Mouse (Mus musculus): ENCODE measurements around the gene Isy1. TPM values are rescaled to one million over a fixed set of nuclear protein-coding genes. Genes with fewer than 3 reads are reported as not detected.

Gene Isy1
- polyA plus RNA-seq (2011; ENCODE audit: insufficient read depth, insufficient read length, low replicate concordance, missing spikeins), result 21.9 and 34.4 TPM in 2 replicates

- Histone ChIP-seq H3K4me3 (replicated peaks; ENCODE audit: control insufficient read depth, low read depth, low read length) (peak within 1 kb of the TSS; percentile 68), H3K27ac (ENCODE audit: control insufficient read depth, insufficient read depth, low read depth, low read length, poor library complexity) (peak within 1 kb of the TSS; percentile 87), H3K4me1 (ENCODE audit: control insufficient read depth, insufficient read depth, low read length) (no peaks in the 10 kb centered on the region)
- peak; percentile 78; the same call in 1 of the 2 replicates for TF ChIP-seq POLR2A (IDR thresholded peaks at IDR 0.05; ENCODE audit: borderline replicate concordance, control insufficient read depth, low read depth, low read length)
- TF ChIP-seq CTCF (IDR thresholded peaks at IDR 0.05; ENCODE audit: control insufficient read depth, insufficient read depth, low read length), result peak; percentile 24; the same call in 1 of the 2 replicates
- WGBS, result under 1% methylated on average over 46 of the region's 46 CpGs
These were observed at the start of gene Isy1 for GRCm38 (mm10) chr6:87838551-87839197. Isy1 (minus strand) TSS chr6:87838798.

DNA sequence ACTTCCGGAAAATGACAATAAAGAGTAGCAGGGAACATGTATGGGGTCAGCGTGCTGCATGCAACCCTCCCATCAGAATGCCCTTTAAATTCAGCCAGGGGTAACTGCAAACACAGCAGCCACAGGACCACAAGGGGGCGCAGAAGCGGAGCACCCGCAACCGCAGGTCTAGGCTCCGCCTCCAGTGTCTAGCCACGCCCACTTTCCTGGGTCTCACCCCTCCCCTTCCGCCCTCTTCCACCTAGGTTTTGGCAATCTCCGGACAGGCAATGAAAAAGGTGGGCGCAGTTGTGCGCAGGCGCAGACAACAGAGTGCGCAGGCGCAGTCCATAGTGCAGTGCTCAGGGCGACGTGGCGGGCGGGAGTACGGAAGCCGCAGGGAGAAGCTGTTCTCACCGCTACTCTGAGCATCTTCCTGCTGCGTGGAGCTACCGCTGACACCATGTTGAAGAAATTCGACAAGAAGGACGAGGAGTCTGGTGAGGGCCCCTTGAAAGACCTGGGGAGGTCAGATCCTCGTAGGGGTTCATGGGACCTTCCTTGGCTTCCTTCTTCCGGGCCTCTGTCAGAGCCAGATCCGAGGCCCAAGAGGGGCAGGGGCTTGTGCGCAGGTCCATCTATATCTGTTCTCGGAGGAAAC lies 49.1 kb upstream of the Isy1 start, which contains the start of gene Copg1:
Gene Copg1, plus strand, starts transcription at position 221 of the 640 bp plus-strand sequence.
- Histone ChIP-seq H3K27ac (ENCODE audit: control insufficient read depth, insufficient read depth, low read depth, low read length, poor library complexity) (peak within 1 kb of the TSS; percentile 57), H3K4me3 (replicated peaks; ENCODE audit: control insufficient read depth, low read depth, low read length) (peak within 1 kb of the TSS; percentile 99), H3K4me1 (ENCODE audit: control insufficient read depth, insufficient read depth, low read length) (no peaks in the 10 kb centered on the region)
- WGBS, result under 1% methylated on average over 31 of the region's 31 CpGs
- peak; percentile 95 for TF ChIP-seq POLR2A (IDR thresholded peaks at IDR 0.05; ENCODE audit: borderline replicate concordance, control insufficient read depth, low read depth, low read length)
- peak; percentile 90 for TF ChIP-seq CTCF (IDR thresholded peaks at IDR 0.05; ENCODE audit: control insufficient read depth, insufficient read depth, low read length)

GRCm38 (mm10) chr6:87886721-87887120 lies 48.1 kb upstream of the Isy1 start:
- Histone ChIP-seq H3K27ac (ENCODE audit: control insufficient read depth, insufficient read depth, low read depth, low read length, poor library complexity) (no peak overlapping the region), H3K4me1 (ENCODE audit: control insufficient read depth, insufficient read depth, low read length) (no peaks in the 10 kb centered on the region)
- 93% methylated on average over 1 of the region's 1 CpGs for WGBS

GRCm38 (mm10) chr6:87882816-87883215 lies 44.2 kb upstream of the Isy1 start:
- WGBS, result 36% methylated on average over 4 of the region's 4 CpGs

More at GRCm38 (mm10) chr6:87886721-87887120, 48.1 kb upstream of the Isy1 start:
- TF ChIP-seq POLR2A (IDR thresholded peaks at IDR 0.05; ENCODE audit: borderline replicate concordance, control insufficient read depth, low read depth, low read length) (no peak), CTCF (IDR thresholded peaks at IDR 0.05; ENCODE audit: control insufficient read depth, insufficient read depth, low read length) (no peak)
- H3K4me3 ChIP-seq (replicated peaks; ENCODE audit: control insufficient read depth, low read depth, low read length), result no peak overlapping the region

DNA sequence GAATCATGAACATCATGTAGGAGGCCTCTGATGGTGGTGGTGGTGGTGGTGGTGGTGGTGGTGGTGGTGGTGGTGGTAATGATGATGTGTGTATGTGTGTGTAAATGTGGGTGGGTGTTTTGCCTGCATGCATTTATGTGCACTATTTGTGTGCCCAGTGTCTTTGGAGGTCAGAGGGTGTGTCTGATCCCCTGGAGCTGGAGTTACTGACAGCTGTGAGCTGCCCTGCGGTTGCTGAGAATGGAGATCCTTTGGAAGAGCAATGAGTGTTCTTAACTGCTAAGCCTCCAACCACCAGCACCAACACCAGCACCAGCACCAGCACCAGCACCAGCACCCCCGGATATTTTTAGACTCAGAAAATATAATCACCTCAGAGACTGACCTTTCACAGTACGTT lies 43.6 kb upstream of the Isy1 start:
- no peak overlapping the region for H3K4me3 ChIP-seq (replicated peaks; ENCODE audit: control insufficient read depth, low read depth, low read length)
- H3K4me1 ChIP-seq (ENCODE audit: control insufficient read depth, insufficient read depth, low read length), result no peaks in the 10 kb centered on the region
- TF ChIP-seq POLR2A (IDR thresholded peaks at IDR 0.05; ENCODE audit: borderline replicate concordance, control insufficient read depth, low read depth, low read length) (no peak), CTCF (IDR thresholded peaks at IDR 0.05; ENCODE audit: control insufficient read depth, insufficient read depth, low read length) (no peak)
- WGBS, result 77% methylated on average over 3 of the region's 3 CpGs
- H3K27ac ChIP-seq (ENCODE audit: control insufficient read depth, insufficient read depth, low read depth, low read length, poor library complexity), result no peak overlapping the region

More at GRCm38 (mm10) chr6:87882816-87883215, 44.2 kb upstream of the Isy1 start:
- H3K4me1 ChIP-seq (ENCODE audit: control insufficient read depth, insufficient read depth, low read length), result no peaks in the 10 kb centered on the region
- no peak overlapping the region for H3K27ac ChIP-seq (ENCODE audit: control insufficient read depth, insufficient read depth, low read depth, low read length, poor library complexity)
- H3K4me3 ChIP-seq (replicated peaks; ENCODE audit: control insufficient read depth, low read depth, low read length), result no peak overlapping the region
- no peak for TF ChIP-seq CTCF (IDR thresholded peaks at IDR 0.05; ENCODE audit: control insufficient read depth, insufficient read depth, low read length)
- no peak for TF ChIP-seq POLR2A (IDR thresholded peaks at IDR 0.05; ENCODE audit: borderline replicate concordance, control insufficient read depth, low read depth, low read length)

DNA sequence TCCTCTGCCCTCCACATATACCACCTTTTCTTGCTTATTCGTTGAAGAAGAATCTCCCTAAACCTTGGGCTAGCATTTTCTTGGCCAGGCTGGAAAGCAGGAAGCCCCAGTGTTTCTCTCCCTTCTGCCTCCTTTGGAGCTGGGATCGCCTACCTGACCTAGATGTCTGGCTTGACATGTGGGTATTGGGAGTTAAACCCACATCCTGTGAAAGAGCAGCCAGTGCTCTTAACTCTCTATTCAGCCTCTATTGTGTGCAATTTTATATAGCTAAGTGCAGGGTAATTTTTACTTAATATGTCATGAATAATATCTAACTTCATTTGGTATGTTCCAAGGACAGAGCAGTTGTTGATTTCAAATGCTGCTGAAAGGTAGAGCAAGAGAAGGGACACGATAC lies 41.0 kb upstream of the Isy1 start:
- no peak overlapping the region for H3K4me3 ChIP-seq (replicated peaks; ENCODE audit: control insufficient read depth, low read depth, low read length)
- 47% methylated on average over 3 of the region's 3 CpGs for WGBS
- peaks cover 4% of the 10 kb centered on the region for H3K4me1 ChIP-seq (ENCODE audit: control insufficient read depth, insufficient read depth, low read length)
- TF ChIP-seq POLR2A (IDR thresholded peaks at IDR 0.05; ENCODE audit: borderline replicate concordance, control insufficient read depth, low read depth, low read length) (no peak), CTCF (IDR thresholded peaks at IDR 0.05; ENCODE audit: control insufficient read depth, insufficient read depth, low read length) (no peak)
- no peak overlapping the region for H3K27ac ChIP-seq (ENCODE audit: control insufficient read depth, insufficient read depth, low read depth, low read length, poor library complexity)

DNA sequence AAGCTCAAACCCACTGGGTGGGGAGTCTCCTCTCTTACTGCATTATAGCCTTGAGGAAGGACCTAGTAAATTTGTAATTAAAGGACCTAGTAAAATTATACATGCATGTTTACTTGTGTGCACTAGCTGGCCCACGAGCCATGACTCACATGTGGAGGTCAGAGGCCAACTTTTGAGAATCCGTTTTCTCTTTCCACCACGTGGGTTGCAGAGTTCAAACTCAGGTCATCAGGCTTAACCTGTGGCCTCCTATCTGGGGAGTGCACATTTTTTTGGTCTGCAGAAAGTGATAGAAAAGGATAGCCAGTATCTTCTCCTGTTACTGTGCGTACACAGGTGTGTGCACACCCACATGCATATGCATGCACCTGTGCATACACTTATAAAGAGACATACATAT lies 40.4 kb upstream of the Isy1 start:
- H3K27ac ChIP-seq (ENCODE audit: control insufficient read depth, insufficient read depth, low read depth, low read length, poor library complexity), result no peak overlapping the region
- H3K4me1 ChIP-seq (ENCODE audit: control insufficient read depth, insufficient read depth, low read length), result peaks cover 4% of the 10 kb centered on the region
- TF ChIP-seq CTCF (IDR thresholded peaks at IDR 0.05; ENCODE audit: control insufficient read depth, insufficient read depth, low read length), result no peak
- no peak for TF ChIP-seq POLR2A (IDR thresholded peaks at IDR 0.05; ENCODE audit: borderline replicate concordance, control insufficient read depth, low read depth, low read length)
- no peak overlapping the region for H3K4me3 ChIP-seq (replicated peaks; ENCODE audit: control insufficient read depth, low read depth, low read length)
- 45% methylated on average over 4 of the region's 4 CpGs for WGBS

- Histone ChIP-seq H3K4me1 (ENCODE audit: control insufficient read depth, insufficient read depth, low read length) (peaks cover 4% of the 10 kb centered on the region), H3K4me3 (replicated peaks; ENCODE audit: control insufficient read depth, low read depth, low read length) (peak overlapping the region; percentile 15), H3K27ac (ENCODE audit: control insufficient read depth, insufficient read depth, low read depth, low read length, poor library complexity) (peak overlapping the region; percentile 38)
- TF ChIP-seq POLR2A (IDR thresholded peaks at IDR 0.05; ENCODE audit: borderline replicate concordance, control insufficient read depth, low read depth, low read length) (no peak), CTCF (IDR thresholded peaks at IDR 0.05; ENCODE audit: control insufficient read depth, insufficient read depth, low read length) (no peak)
- 50% methylated on average over 13 of the region's 13 CpGs for WGBS
These were observed 37.6 kb upstream of the Isy1 start for GRCm38 (mm10) chr6:87876068-87876643.

Measured in bone marrow, adult 2 months (tissue).